In the genomic region with DNA sequence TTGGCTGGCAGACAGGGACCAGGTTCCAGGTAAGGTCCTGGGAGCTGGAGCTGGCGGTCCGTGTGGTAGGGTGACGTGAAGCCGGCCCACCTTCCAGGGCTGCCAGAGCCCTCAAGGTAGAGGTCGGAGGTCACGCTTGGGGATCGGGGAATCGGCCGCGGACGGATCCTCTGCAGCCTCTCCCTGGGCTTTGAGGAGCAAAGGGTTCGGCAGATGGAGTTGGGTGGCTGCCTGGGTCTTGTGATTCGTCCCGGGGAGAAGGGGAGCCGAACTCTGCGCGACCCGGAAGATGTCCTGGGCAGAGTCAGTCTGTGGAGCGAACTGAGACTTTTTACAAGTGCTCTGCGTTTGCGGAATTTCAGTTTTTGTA, we compare ENCODE assay signal across 7 mouse cellular contexts. TPM values are rescaled to one million over a fixed set of nuclear protein-coding genes. Genes with fewer than 3 reads are reported as not detected.
DNase-seq lines count a peak whose midpoint lies in the region; ATAC-seq and TF ChIP-seq lines count a peak whose summit lies in the region.

No protein-coding gene starts in this region.

- TF ChIP-seq CTCF in liver, adult 2 months (IDR thresholded peaks at IDR 0.05; ENCODE audit: low read depth, low read length): no peak
- TF ChIP-seq CTCF in hindbrain, postnatal 0 days (IDR thresholded peaks at IDR 0.05; ENCODE audit: low read depth): no peak

- under 1% methylated on average over 21 of the region's 21 CpGs for WGBS in liver, adult 2 months
- WGBS in embryonic facial prominence, embryonic 13.5 days: under 1% methylated on average over 21 of the region's 21 CpGs
- 0% methylated on average over 21 of the region's 21 CpGs for WGBS in hindbrain, postnatal 0 days
- under 1% methylated on average over 21 of the region's 21 CpGs for WGBS in midbrain, embryonic 12.5 days

- TF ChIP-seq POLR2A in liver, adult 2 months (IDR thresholded peaks at IDR 0.05; ENCODE audit: extremely low read depth, insufficient read depth, low read length): no peak

- no peaks in the 10 kb centered on the region for H3K36me3 ChIP-seq in liver, adult 2 months (ENCODE audit: control insufficient read depth, insufficient read depth, low read length)
- H3K36me3 ChIP-seq in embryonic facial prominence, embryonic 13.5 days: no peaks in the 10 kb centered on the region
- H3K36me3 ChIP-seq in hindbrain, postnatal 0 days (ENCODE audit: insufficient read depth, low read length): no peaks in the 10 kb centered on the region
- no peaks in the 10 kb centered on the region; the same call in 1 of the 2 replicates for H3K36me3 ChIP-seq in midbrain, embryonic 12.5 days

- no peak for DNase-seq in liver, adult 2 months (ENCODE audit: extremely low read depth, low read depth, low spot score)
- no peak for DNase-seq in liver
- DNase-seq in hindbrain, postnatal 0 days (ENCODE audit: low spot score): no peak
- no peak for DNase-seq in layer of hippocampus, adult 11-12 months (ENCODE audit: low spot score)
- no peak for DNase-seq in adrenal gland, postnatal 4 days (ENCODE audit: low spot score in 2 of 2)

- H3K9ac ChIP-seq in liver, adult 2 months (ENCODE audit: low read depth, low read length): peak overlapping the region; percentile 88
- H3K9ac ChIP-seq in embryonic facial prominence, embryonic 13.5 days: peak overlapping the region; percentile 88
- peak overlapping the region; percentile 75 for H3K9ac ChIP-seq in hindbrain, postnatal 0 days (replicated peaks; ENCODE audit: low read length)
- peak overlapping the region; percentile 87 for H3K9ac ChIP-seq in midbrain, embryonic 12.5 days (replicated peaks)

- peaks cover 7% of the 10 kb centered on the region for H3K4me1 ChIP-seq in liver, adult 2 months (ENCODE audit: control insufficient read depth, insufficient read depth, low read length)
- H3K4me1 ChIP-seq in embryonic facial prominence, embryonic 13.5 days: peaks cover 8% of the 10 kb centered on the region
- H3K4me1 ChIP-seq in hindbrain, postnatal 0 days (ENCODE audit: insufficient read depth, low read length): no peaks in the 10 kb centered on the region
- peaks cover 10% of the 10 kb centered on the region for H3K4me1 ChIP-seq in midbrain, embryonic 12.5 days

- peak overlapping the region; percentile 77 for H3K4me2 ChIP-seq in embryonic facial prominence, embryonic 13.5 days
- H3K4me2 ChIP-seq in hindbrain, postnatal 0 days (ENCODE audit: low read depth, low read length): peak overlapping the region; percentile 56
- H3K4me2 ChIP-seq in midbrain, embryonic 12.5 days (replicated peaks): peak overlapping the region; percentile 77

- H3K9me3 ChIP-seq in embryonic facial prominence, embryonic 13.5 days: no peaks in the 10 kb centered on the region
- H3K9me3 ChIP-seq in hindbrain, postnatal 0 days (ENCODE audit: low read length): no peaks in the 10 kb centered on the region
- H3K9me3 ChIP-seq in midbrain, embryonic 12.5 days: no peaks in the 10 kb centered on the region

- peak; percentile 63; the same call in 1 of the 2 replicates for ATAC-seq in embryonic facial prominence, embryonic 13.5 days (ENCODE audit: insufficient number of reproducible peaks, insufficient read depth, low FRiP score, low TSS enrichment, low read depth)
- ATAC-seq in hindbrain, postnatal 0 days: peak; percentile 86; the same call in 1 of the 2 replicates
- ATAC-seq in midbrain, embryonic 12.5 days (ENCODE audit: low FRiP score, low read depth): no peak

- H3K27me3 ChIP-seq in liver, adult 2 months (ENCODE audit: control insufficient read depth, insufficient read depth, low read length): no peaks in the 10 kb centered on the region
- no peaks in the 10 kb centered on the region for H3K27me3 ChIP-seq in embryonic facial prominence, embryonic 13.5 days
- no peaks in the 10 kb centered on the region for H3K27me3 ChIP-seq in hindbrain, postnatal 0 days (ENCODE audit: insufficient read depth, low read length)
- no peaks in the 10 kb centered on the region for H3K27me3 ChIP-seq in midbrain, embryonic 12.5 days

- H3K27ac ChIP-seq in liver, adult 2 months (replicated peaks; ENCODE audit: insufficient read depth, low read depth, low read length): peak overlapping the region; percentile 92
- H3K27ac ChIP-seq in embryonic facial prominence, embryonic 13.5 days: peak overlapping the region; percentile 55; the same call in 1 of the 2 replicates
- peak overlapping the region; percentile 76 for H3K27ac ChIP-seq in hindbrain, postnatal 0 days
- H3K27ac ChIP-seq in midbrain, embryonic 12.5 days (replicated peaks): peak overlapping the region; percentile 22; the same call in 1 of the 2 replicates

- peaks cover 3% of the 10 kb centered on the region; the same call in 1 of the 2 replicates for H3K79me2 ChIP-seq in liver, adult 2 months (ENCODE audit: control insufficient read depth, insufficient read depth, low read length)

- peak overlapping the region; percentile 94 for H3K4me3 ChIP-seq in liver, adult 2 months (ENCODE audit: insufficient read depth, low read depth, low read length)
- peak overlapping the region; percentile 97 for H3K4me3 ChIP-seq in embryonic facial prominence, embryonic 13.5 days
- H3K4me3 ChIP-seq in hindbrain, postnatal 0 days (ENCODE audit: low read length): peak overlapping the region; percentile 97
- peak overlapping the region; percentile 85 for H3K4me3 ChIP-seq in midbrain, embryonic 12.5 days

RNA-seq across cellular contexts. Expression of a gene that starts 0.3 kb away (rescaled TPM):
- total RNA-seq in liver, adult 2 months (2014; rRNA removed): 29.3 and 31.0 TPM in 2 replicates
- 13.6 and 16.4 TPM in 2 replicates for polyA plus RNA-seq in liver, adult 2 months (2012; rRNA removed)
- polyA plus RNA-seq in embryonic facial prominence, embryonic 13.5 days (2015; fragmentation: Nextera tagmentation; extraction: Ambion mirVana): 48.2 and 53.5 TPM in 2 replicates
- 21.2 and 27.8 TPM in 2 replicates for total RNA-seq in hindbrain, postnatal 0 days (2014; rRNA removed)
- 33.6 and 36.9 TPM in 2 replicates for polyA plus RNA-seq in hindbrain, postnatal 0 days (2015; fragmentation: Nextera tagmentation; extraction: Ambion mirVana)
- 50.3 TPM in 2 replicates for polyA plus RNA-seq in midbrain, embryonic 12.5 days (2016; fragmentation: Nextera tagmentation; extraction: Ambion mirVana)
- 10 to 100 TPM; 81.4 to 82.0 TPM for total RNA-seq in adrenal gland, postnatal 4 days (2021)

Comparison
In these comparisons a context has a peak if more than half of its experiments do, and no peak if none do; other contexts are left out.
1. H3K27ac ChIP-seq: peak in every context shown above with its lines; median percentile 92 in liver, adult 2 months; 76 in hindbrain, postnatal 0 days; 55 in embryonic facial prominence, embryonic 13.5 days; 22 in midbrain, embryonic 12.5 days.